Mouse (Mus musculus): ENCODE data around the gene Purb.
A peak's percentile ranks its signal among the peaks of the same experiment; 100 is the strongest.
"Not testable (repeated sequence)": the region's sequence is repeated elsewhere in the genome, so short reads cannot be mapped to it uniquely, and the experiment has no call there.

Gene Purb

DNA sequence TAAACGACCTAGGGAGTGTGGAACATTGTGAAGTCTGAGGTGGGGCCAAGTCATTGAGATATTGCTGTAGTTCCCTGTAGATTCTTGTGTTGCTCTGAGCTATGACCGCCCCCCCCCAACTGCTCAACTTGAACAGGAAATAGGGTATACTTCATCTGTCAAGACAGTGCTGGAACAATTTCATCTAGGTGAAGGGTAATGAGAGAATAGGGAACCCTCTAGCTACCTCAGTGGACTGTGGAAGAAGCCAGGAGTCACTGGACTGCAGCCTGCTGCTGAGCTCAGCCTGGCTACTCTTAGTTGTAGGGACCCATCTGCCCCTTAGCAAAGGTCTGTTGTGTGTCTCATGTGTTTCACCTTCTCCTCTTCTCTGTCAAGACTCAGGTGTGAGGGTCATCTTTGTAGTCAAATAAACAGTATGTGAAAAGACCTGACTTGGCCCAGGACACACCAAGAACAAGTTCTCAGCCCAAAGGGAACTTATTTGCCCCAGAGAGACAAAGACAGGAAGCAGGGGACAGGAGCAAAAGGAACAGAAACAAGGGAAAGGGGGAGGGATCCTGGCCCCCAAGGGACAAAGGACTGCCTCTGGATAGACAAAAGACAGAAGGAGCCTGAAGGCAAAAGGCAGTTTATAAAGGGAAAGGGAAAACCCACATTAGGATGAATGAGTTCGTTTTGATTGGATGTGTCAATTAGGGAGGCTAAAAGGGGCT is 8.7 kb upstream of the Purb start:
- no peak for DNase-seq

DNA sequence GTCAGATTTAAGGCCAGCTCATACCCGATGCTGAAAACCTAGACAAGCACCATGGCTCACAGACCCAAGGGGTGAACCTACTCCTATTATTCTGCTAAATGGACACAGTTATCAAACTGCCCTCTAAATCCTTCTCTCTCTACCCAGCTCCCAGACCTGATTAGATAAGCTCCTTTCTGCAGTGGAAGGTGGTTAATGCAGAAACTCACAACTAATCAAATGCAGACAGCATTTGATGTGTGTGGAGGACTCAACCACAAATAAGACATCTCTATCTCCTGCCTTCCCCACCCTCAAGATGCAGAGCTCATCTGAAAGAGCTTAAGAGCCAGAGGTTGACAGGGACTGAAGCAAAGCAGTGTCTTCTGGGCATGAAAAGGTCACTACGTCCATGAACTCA is 7.4 kb upstream of the Purb start:
- no peak for DNase-seq

GRCm38 (mm10) chr11:6481669-6482185 is 6.0 kb upstream of the Purb start:
- peak; percentile 56 for DNase-seq

DNA sequence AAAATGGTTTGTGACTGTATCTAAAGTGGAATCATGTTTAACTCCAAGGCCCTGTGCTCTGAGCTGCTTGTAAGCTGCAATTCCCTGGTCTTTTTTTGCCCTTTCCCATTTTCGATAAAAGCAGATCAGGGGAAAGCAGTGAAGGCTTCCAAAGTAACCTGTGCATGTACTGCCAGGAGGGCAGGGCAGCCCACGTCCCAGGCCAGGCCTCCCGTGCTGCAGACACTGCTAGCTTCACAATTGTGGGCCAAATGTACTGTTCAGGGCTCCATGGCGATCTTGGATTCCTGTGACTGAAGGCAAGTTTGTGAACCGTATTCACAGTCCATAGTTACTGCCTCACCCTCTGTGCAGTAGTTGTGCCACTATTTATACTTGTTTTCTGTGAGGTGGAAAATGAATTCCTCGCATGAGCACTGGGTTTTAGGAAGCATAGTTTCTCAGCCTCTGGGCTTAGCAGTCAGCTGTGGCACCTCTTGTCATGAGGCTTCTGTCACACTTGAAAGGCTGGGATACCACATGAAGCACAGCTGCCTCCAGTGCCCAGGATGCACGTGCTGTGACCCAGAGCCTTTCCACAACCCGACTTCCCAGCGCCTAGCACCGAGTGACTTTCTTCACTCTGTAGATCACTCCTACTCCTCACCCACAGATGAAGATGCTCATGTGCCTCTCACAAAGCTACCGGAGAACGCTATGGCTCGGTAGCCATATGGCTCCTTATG is 5.1 kb upstream of the Purb start:
- DNase-seq, result no peak

DNA sequence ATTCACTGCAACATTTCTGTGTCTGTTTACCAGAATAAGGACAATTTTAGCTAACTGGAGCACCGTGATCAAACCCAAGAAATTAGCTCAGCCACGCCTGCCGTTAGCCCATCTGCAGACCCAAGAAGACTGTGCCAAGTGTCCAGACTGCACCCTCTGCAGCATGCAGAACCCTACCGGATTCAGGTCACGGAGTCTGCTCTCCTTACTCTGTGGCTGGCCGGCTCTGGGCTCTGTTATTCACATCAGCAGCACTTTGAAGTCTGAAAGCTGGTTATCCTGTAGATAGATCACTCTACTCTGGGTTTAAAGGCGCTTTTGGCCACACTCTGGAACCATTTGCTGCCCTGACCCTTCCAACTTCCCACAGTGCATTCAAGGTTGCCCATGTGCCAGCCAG is 4.5 kb upstream of the Purb start:
- no peak for DNase-seq

DNA sequence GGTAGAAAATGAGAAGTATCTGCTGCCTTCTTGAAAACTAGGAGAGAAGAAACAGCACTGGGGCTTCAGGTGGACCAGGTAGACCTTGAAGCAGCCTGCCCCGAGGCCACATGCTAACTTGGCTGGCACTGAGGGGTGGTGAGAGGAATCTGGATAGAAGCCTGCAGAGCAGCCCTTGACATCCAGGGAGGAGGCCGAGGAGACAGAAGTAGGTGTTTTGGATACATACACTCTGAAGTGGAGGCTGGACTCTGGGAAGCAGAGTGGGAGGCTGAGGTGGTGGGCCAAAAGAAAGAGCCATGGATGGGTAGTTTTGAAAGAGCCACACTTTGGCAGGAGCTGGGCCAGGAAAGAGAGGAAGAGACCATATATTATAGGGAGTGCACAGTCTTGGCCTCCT is 3.5 kb upstream of the Purb start:
- DNase-seq, result no peak

DNA sequence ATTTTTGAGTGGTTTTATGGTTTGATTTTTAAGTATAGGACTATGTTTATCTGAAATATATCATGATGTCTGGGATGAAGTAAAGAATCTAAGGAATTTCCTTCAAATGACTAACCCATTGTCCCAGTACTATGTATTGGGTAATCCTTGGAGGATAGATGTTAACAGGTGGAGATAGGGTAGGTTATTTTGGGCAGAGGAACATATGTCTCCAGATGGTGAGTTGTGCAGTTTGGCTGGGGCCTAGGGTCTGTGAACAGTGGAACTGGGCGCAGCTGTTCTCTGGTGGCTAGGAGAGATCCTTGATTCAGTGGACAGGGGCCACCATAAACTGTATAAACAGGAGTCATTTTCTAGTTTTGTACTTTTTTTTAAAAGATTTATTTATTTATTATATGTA is 1.6 kb upstream of the Purb start:
- no peak for DNase-seq

GRCm38 (mm10) chr11:6476876-6477275 is 1.2 kb upstream of the Purb start:
- DNase-seq, result no peak

DNA sequence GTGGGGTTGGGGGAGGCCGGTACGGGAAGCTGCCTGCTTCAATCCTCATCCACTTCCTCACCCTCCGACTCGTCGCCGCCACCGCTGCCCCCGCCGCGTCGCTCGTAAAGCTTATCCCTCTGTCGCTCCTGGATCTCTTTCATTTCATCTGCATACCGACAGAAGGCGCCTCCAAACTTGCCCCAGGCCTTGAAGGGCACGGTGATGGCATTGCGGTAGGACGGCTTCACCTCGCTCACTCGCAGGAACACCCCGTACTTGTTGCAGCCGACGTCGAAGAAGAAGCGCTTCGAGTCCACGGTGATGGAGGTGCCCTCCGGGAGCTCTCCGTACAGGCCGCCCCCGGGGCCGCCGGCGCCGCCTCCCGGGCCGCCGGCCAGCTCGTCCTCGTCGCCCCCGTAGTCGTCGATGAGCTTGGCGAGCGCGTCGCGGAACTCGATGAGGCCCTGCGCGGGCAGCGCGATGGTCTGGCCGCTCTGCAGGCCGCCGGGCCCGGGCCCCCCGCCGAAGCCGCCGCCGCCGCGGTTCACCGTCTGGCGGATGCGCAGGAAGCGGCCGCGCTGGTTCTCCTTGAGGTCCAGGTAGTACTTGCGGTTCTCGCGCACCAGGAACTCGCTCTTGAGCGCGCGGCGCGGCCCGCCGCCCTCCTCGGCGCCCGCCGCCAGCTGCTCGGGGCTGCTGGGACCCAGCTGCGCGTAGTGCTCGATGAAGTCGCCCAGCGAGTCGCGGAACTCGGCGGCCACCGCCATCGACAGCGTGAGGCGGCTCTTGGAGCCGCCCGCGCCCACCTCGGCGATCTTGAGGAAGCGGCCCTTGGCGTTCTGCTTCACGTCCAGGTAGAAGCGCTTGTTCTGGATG is 614 bp downstream of the Purb start:
- peak; percentile 52 for DNase-seq

DNA sequence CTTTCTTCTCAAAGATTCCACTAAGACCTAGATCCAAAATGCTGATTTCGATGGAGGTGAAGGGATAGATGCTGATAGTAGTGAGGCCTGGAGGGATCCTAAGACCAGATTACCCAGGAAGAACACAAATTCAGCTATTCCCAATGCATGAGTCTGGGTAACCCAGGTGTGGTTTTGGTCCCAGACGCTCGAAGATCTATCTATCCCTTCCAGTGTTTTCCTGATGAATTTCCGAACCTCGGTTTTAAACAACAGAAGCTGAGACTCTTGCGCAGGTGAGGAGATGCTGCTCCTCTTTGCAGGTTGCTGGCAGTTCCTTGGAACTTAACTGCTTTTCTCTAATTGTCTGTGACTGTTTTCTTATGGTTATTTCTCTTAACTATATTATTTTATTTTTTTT is 1.3 kb downstream of the Purb start:
- DNase-seq, result no peak

- DNase-seq, result no peak
Measured at GRCm38 (mm10) chr11:6472076-6472475, 3.6 kb downstream of the Purb start.

- DNase-seq, result no peak
Measured at GRCm38 (mm10) chr11:6471493-6471892, 4.2 kb downstream of the Purb start.

- no peak for DNase-seq
Measured at GRCm38 (mm10) chr11:6471054-6471453, 4.7 kb downstream of the Purb start.

GRCm38 (mm10) chr11:6468541-6468940 is 7.2 kb downstream of the Purb start:
- no peak for DNase-seq

DNA sequence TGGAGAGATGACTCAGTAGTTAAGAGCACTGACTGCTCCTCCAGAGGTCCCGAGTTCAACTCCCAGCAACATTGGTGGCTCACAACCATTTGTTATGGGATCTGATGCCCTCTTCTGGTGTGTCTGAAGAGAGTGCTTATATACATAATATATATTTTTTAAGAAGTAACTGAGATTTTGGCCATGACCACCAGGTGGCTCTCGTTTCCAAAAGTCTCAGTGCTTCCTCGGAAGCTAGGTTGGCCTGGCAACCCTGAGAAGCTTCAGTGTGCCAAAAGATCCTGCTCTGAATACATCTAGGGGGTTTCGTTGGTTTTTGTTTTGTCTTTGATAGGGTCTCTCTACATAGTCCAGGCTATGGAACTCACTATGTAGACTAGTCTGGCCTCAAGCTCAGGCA is 10.6 kb downstream of the Purb start:
- peak; percentile 72 for DNase-seq

- DNase-seq, result no peak
Measured at GRCm38 (mm10) chr11:6463159-6463837, 12.4 kb downstream of the Purb start.

DNA sequence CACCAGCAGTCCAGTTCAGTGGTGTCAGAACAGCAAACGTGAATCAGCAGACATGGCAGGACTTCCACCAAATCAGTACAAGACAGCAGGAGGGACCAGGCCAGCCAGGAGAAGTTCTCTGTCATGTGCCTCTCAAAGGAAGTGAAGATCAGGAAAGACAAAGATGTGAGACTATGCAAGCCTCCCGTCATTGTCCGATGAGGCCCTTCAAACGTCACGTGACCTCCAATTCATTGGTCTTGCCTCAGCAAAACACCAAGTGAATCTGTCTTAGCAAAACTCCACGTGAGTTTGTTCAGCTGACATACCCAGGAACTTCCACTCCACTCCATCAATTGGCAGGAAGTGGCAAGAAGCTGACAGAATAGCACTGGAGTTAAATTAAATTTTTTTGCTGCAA is 19.6 kb downstream of the Purb start:
- no peak for DNase-seq

DNA sequence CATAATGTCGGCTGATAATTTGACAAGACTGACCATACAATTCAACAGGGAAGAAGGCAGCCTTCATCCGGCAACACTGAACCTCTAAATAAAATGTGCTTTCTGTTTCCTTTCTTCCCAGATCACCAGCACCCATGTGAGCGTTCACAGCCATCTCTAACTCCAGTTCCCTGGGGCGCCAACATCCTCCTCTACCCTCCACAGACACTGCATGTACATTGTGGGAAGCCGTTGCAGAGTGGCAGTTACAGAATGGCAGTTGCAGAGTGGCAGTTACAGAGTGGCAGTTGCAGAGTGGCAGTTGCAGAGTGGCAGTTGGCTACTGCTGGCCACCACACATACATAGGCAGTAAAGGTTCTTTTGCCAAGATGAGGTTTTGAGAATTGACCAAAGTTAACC is 27.6 kb downstream of the Purb start:
- not testable (repeated sequence) for DNase-seq

DNA sequence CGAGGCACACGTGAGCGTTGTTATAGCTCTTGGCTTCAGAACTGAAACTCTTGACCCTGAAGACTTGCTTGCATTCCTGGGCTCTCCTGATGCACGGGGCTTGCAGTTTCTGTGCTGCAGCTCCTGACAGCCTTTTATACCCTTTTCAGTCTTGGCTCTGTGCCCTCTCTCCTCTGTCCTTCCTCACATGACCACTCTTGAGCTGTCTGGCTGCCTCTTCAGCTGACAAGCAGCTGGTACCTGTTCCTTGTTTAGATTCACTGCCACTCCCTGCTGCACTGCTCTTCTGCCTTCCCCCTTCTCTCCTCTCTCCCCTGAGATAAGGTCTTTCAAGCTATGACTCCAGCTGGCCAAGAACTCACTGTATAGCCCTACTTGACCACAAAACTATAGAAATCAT is 28.2 kb downstream of the Purb start:
- DNase-seq, result no peak

DNA sequence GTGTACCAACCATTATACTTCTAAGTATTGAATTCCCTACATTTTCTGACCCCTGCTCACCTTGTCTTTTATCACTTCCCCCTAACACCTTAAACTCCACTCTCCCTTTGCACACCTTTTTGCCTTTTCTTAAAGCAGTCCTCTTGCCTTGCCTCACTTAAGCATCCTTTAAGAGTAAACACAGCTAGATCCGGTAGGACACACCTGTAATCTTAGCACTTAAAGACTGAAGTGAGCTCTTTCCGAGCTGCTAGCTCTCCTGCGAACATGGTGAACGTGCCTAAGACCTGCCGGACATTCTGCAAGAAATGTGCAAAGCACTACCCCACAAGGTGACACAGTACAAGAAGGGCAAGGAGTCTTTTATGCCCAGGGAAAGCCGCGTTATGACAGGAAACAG is 29.8 kb downstream of the Purb start:
- DNase-seq, result no peak

- no peak for DNase-seq
Measured at GRCm38 (mm10) chr11:6445441-6445840, 30.3 kb downstream of the Purb start.

- peak; percentile 100 for DNase-seq
Measured at GRCm38 (mm10) chr11:6444077-6444853, 31.5 kb downstream of the Purb start, which contains the start of gene H2afv. H2afv (minus strand) TSS chr11:6444443.

Measured in lung, postnatal 14 days (tissue).